Mouse (Mus musculus) olfactory bulb, adult 2 months (tissue): ENCODE results near the gene Sik3.

Experiments
- CTCF ChIP-seq: fragments of 200-500 bp; IDR thresholded peaks from 2 replicates; pipeline ENCODE4 v1.5.1; 2012; ENCODE audit warnings: low read depth, mild to moderate bottlenecking, low read length, moderate library complexity; ENCODE audit not compliant: insufficient read depth
- POLR2A ChIP-seq: fragments of 200-500 bp; IDR thresholded peaks from 2 replicates; pipeline ENCODE4 v1.6.1; 2012; ENCODE audit warnings: mild to moderate bottlenecking, low read depth, low read length, moderate library complexity; ENCODE audit not compliant: insufficient read depth

GRCm38 (mm10) chr9:46207501-46207869, 194.9 kb downstream of the Sik3 start:
- no peak for TF ChIP-seq POLR2A
- no peak for TF ChIP-seq CTCF
